Mouse (Mus musculus) testis, adult 2 months (tissue): ENCODE results near the gene Fndc11. TPM values are rescaled to one million over a fixed set of nuclear protein-coding genes. Genes with fewer than 3 reads are reported as not detected.
A peak's percentile ranks its signal among the peaks of the same experiment; 100 is the strongest.

ENCODE experiments used
- H3K27ac ChIP-seq: fragments of 200-500 bp; 2 replicates; pipeline ENCODE4 v1.5.1; 2012; ENCODE audit warnings: low read depth, low read length; ENCODE audit not compliant: control insufficient read depth, insufficient read depth
- H3K27me3 ChIP-seq: fragments of 200-500 bp; 2 replicates; pipeline ENCODE4 v1.6.1; 2012; ENCODE audit warnings: mild to moderate bottlenecking, low read length, moderate library complexity; ENCODE audit not compliant: control insufficient read depth, insufficient read depth
- H3K36me3 ChIP-seq: fragments of 200-500 bp; 2 replicates; pipeline ENCODE4 v1.6.1; 2012; ENCODE audit warnings: mild to moderate bottlenecking, low read length; ENCODE audit not compliant: control insufficient read depth, insufficient read depth
- H3K4me1 ChIP-seq: fragments of 200-500 bp; 2 replicates; pipeline ENCODE4 v1.6.1; 2012; ENCODE audit warnings: low read length; ENCODE audit not compliant: control insufficient read depth, insufficient read depth
- H3K4me3 ChIP-seq: fragments of 200-500 bp; 2 replicates; pipeline ENCODE4 v1.5.1; 2012; ENCODE audit warnings: low read depth, mild to moderate bottlenecking, low read length, moderate library complexity, mixed read lengths; ENCODE audit not compliant: control insufficient read depth
- CTCF ChIP-seq: fragments of 200-500 bp; IDR thresholded peaks from 2 replicates; pipeline ENCODE4 v1.5.1; 2012; ENCODE audit warnings: low read depth, mild to moderate bottlenecking, inconsistent platforms, low read length, moderate library complexity; ENCODE audit not compliant: control insufficient read depth, insufficient read depth, insufficient replicate concordance
- POLR2A ChIP-seq: fragments of 200-500 bp; IDR thresholded peaks from 2 replicates; pipeline ENCODE4 v1.6.1; 2012; ENCODE audit warnings: low read depth, mild to moderate bottlenecking, inconsistent platforms, low read length, moderate library complexity; ENCODE audit not compliant: control insufficient read depth
- polyA plus RNA-seq: library from polyadenylated mRNA; depleted of rRNA; stranded (reverse); fragments of >200 nt; gene quantifications from 2 replicates; pipeline ENCODE4 v1.2.3, GENCODE M21; 2012

Gene Fndc11
- polyA plus RNA-seq, 1 experiment, result 440 TPM

DNA sequence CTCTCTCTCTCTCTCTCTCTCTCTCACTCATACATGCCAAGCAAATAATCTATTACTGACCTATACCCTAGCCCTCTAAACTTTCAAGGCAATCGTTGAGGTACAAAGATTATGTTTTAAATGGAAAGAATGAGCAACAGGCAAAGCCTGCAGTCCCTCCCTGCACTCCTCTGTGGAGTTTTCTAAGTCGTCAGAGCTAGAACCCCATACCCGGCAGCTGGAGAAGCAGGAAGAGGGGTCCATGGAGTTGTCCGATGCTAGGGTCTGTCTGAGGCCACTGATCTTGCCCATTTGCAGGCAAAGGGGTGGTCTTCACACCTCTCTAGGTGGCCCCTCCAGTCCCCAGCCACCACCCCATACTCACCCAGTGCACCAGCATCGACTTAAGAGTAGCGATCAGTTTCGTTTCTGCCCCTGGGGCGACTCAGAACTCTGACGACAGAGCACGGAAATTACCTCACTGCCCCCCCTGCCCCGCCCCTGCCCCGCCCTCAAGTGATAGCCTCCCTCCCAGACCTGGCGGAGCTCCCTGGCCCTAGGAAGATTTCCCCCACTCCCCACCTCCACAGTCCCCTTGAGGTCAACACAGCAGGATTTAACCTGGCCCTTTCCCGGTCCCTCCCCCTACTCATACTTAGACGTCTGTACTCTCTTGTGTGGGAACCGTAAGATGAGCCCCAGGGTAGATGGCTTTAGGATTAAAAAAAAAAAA lies 21.9 kb downstream of the Fndc11 start, which contains the start of gene Helz2:
TSS of gene Helz2 (minus strand) at position 426 of the 712 bp plus-strand sequence.
- TF ChIP-seq POLR2A (no peak), CTCF (no peak)
- Histone ChIP-seq H3K4me3 (peak within 1 kb of the TSS; percentile 54), H3K36me3 (no peaks in the 10 kb centered on the region), H3K27ac (no peak within 1 kb of the TSS), H3K27me3 (no peaks in the 10 kb centered on the region), H3K4me1 (no peaks in the 10 kb centered on the region)

DNA sequence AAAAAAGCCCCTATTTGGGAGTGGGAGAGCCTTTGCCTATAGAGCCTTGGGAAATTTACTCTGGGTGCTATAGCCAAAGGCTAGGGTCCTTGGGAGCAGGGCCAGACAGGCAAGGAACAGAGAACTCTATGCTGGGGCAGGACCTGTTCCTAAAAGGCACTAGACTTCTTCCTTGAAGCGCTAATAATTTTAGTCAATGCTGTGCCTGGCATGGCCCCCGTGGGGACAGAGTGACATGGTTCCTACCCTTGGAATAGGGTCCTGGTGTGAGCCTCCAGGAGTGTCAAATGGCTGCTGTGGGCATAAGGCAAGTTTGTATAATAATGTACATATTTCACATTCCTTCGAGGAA lies 22.5 kb downstream of the Fndc11 start:
- Histone ChIP-seq H3K27me3 (no peaks in the 10 kb centered on the region), H3K4me3 (no peak overlapping the region), H3K27ac (no peak overlapping the region), H3K36me3 (no peaks in the 10 kb centered on the region), H3K4me1 (no peaks in the 10 kb centered on the region)
- TF ChIP-seq CTCF (no peak), POLR2A (no peak)

DNA sequence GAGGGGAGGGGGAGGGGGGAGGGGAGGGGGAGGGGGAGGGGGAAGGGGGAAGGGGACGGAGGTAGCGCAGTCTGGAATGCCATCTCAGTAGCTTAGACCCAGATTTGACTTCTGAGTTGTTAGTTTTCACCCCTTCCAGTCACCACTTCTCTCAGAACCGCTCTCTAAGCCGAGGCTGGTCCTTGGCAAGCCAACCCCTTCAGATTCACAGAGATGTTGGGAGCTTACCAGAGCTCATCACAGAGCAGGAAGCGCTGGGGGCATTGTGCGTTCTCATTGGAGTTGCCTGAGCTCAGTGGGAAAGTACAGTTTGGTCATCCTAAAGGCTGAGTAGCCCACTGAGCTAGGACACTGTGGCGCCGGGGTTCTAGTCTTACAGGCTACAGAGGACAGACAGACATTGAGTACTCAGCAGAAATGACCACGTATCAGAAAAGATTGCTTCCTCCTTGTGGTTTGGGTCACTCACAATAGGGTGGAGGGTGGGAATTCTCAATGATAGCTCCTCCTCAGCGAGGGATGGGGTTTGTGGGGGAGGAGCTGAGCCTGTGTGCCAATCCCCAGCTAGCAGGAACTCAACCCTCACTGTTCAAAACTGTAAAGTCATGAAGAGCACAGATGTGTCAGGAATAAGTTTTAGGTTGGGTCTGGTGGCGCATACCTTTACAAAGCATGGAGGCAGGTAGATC lies 24.0 kb downstream of the Fndc11 start:
- no peak overlapping the region for H3K27ac ChIP-seq
- H3K4me1 ChIP-seq, result no peaks in the 10 kb centered on the region
- H3K27me3 ChIP-seq, result no peaks in the 10 kb centered on the region
- no peak overlapping the region for H3K4me3 ChIP-seq
- no peaks in the 10 kb centered on the region for H3K36me3 ChIP-seq
- no peak for TF ChIP-seq CTCF
- TF ChIP-seq POLR2A, result no peak

DNA sequence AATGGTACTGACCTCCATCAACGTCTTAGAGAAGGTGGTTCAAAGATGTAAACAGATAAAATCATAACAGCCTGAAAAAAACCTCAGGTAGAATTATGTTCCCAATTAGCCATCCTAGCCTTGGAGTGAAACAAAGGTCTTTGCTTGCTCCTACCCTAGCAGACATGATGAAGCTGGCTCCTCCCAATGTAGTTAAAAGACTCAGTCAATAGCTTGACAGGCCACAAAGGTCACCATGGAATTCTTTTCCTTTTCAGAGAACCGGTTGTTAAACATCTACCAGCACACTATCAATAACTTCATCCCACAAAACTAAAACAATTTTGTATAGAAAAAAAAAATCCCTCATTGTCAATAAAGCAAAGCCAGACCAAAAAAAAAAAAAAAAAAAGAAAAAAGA lies 25.2 kb downstream of the Fndc11 start:
- Histone ChIP-seq H3K27ac (no peak overlapping the region), H3K36me3 (no peaks in the 10 kb centered on the region), H3K4me1 (no peaks in the 10 kb centered on the region), H3K27me3 (no peaks in the 10 kb centered on the region), H3K4me3 (no peak overlapping the region)
- TF ChIP-seq POLR2A, result no peak
- no peak for TF ChIP-seq CTCF

DNA sequence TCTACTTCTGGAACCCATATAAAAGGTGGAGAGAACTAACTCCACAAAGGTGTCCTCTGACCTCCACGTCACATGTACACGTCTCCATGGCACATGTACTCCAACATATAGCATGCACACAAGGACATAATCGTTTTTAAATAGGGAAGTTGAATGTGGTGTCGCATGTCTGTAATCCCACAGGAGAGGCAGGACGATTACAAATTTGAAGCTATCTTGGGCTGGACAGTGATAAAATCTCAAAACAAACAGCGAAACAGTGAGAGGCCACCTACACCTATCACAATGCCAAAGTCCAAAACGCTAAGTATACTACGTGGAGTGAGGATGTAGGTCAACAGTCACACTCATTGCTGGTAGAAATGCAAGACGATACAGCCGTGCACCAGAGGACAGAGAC lies 29.4 kb downstream of the Fndc11 start:
- Histone ChIP-seq H3K4me3 (no peak overlapping the region), H3K4me1 (no peaks in the 10 kb centered on the region), H3K27ac (no peak overlapping the region), H3K27me3 (no peaks in the 10 kb centered on the region), H3K36me3 (no peaks in the 10 kb centered on the region)
- no peak for TF ChIP-seq POLR2A
- no peak for TF ChIP-seq CTCF

DNA sequence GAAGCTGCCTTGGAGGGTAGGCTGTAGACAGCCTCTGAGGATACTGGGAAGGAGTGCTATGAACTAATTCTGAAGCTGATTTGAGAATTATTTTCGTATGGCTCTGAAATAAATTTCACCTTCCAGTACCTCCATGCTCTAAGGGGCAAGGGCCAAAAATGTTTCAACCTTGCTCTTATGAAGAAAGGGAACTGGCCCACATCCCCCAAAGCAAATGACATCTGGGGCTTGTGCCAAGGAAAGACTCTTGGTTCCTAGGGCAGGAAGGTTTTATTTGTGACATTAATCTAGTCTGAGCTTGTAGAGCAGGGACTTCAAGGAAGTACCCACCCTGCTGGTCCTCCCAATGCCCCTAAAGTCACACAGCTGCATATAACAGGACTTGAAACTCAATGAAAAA lies 32.0 kb downstream of the Fndc11 start:
- no peaks in the 10 kb centered on the region; the same call in none of the 2 replicates for H3K36me3 ChIP-seq
- no peak overlapping the region for H3K4me3 ChIP-seq

DNA sequence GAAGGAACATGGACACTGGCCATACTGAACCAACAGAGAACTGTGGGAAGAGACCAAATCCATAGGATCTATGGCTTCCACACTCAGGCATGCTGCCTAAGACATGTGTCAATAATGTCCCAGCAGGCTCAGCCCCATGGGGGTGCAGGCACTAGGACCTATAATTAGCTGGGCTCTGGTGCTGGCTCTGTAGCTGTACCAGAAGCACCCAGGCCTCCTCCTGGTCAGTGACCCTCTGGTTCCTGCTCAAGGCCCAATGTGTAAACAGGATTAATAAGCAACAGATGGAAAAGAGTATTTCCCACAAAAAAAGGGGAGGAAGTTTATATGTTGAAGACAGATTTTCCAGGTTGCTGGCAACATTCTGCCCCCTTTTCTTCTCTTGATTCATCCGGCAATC lies 33.4 kb downstream of the Fndc11 start:
- Histone ChIP-seq H3K4me1 (no peaks in the 10 kb centered on the region), H3K27me3 (no peaks in the 10 kb centered on the region), H3K4me3 (no peak overlapping the region), H3K27ac (no peak overlapping the region), H3K36me3 (no peaks in the 10 kb centered on the region; the same call in none of the 2 replicates)
- TF ChIP-seq POLR2A (no peak), CTCF (no peak)

More for the DNA sequence above, 32.0 kb downstream of the Fndc11 start:
- no peaks in the 10 kb centered on the region for H3K4me1 ChIP-seq
- no peaks in the 10 kb centered on the region for H3K27me3 ChIP-seq
- H3K27ac ChIP-seq, result no peak overlapping the region
- TF ChIP-seq POLR2A (no peak), CTCF (no peak)
